Mouse (Mus musculus) heart, postnatal 10 days (tissue): ENCODE measurements at regions not wholly inside any gene's neighbourhood (a gene's known extent, or its start where the extent isn't known, plus 50 kb on each side); places are given as distances from the start of the nearest gene placed in this dataset.

Experiments
- DNase-seq, 2 experiments: peaks; one replicate each; pipeline ENCODE4 v3.0.0; 2021
- intact Hi-C: fragments of 180-260 bp; cut with DNase I; formaldehyde crosslinking; loops from one replicate; pipeline ENCODE4 v1.15.1; 2025

DNA sequence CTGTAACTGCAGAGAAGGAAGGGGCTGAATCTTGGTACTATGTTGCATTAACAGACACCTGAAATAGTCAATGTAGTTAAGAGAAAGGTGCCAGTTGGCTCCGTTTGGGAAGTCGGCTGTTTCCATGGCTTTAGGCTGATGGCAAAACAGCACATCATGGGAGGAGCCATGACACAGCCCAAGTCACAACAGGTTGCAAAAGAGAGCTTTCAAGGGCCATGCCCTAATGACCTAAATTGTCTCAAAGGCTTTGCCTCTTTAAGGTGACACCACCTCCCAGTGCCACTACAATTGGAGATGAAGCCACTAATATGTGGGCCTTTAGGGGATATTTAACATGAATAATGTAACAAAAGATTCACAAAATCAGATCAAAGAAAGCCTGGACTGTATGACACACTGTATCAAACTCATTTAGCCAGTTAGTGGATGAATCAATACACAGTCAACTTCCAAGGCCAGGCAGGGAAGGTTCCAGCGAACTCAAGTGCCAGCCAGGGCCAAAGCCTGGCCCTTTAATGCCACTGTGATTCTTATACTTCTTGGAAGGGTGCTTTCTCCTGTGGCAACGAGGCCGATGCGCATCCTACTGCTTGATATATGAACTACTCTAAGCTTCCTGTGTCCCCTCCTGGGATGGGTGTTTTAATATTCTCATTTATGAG lies 167.5 kb upstream of the Stt3b start:
- intact Hi-C loops = no loop called here
- DNase-seq = no peak

- intact Hi-C loops = no loop called here
- DNase-seq = no peak
Observed at GRCm38 (mm10) chr9:115478946-115479345, 168.7 kb upstream of the Stt3b start.

DNA sequence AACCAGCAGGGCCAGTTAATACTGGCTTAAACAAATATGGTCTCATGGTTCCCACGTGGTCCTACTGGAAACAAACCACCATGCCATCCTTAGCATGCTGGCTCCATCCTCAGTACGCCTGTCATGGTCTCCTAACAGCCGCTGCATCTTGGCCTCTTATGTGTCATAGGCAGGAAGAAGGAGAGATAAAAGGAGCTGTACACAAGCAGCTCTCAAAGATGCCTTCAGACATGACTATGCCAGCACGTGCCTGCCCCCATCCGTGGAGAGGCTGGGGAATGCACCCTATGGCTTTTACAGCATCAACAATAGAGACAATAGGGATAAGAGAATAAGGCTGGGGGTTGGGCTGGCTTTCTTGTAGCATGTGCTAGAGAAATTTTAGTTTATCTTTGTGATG lies 171.0 kb upstream of the Stt3b start:
- DNase-seq = no peak
- intact Hi-C loops = no loop called here

DNA sequence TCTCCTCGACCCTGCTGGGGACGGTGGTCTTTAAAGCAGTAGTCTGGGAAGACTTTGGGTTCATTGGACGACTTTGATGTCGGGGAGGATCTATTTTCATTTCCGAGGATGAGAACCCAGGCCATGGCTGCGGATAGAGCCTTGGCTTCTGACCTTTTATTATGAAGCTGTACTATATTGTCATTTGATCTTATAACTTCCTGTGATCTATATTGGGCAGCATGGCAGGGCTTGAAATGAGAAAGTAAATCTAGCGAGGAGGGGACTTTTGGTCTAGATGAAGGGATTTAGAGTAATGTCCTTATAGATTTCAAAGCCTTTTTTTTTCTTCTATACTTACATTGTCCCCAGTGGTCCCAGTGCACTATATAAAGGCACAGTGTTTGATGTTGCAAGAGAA lies 172.8 kb upstream of the Stt3b start:
- intact Hi-C loops = no loop called here
- no peak for DNase-seq

GRCm38 (mm10) chr9:115483721-115484120 lies 173.5 kb upstream of the Stt3b start:
- intact Hi-C loops = no loop called here
- no peak for DNase-seq

GRCm38 (mm10) chr9:115484408-115484807 lies 174.2 kb upstream of the Stt3b start:
- intact Hi-C loops = no loop called here
- DNase-seq = no peak

- intact Hi-C loops = no loop called here
Observed at GRCm38 (mm10) chr9:115485219-115485618, 175.0 kb upstream of the Stt3b start.

DNA sequence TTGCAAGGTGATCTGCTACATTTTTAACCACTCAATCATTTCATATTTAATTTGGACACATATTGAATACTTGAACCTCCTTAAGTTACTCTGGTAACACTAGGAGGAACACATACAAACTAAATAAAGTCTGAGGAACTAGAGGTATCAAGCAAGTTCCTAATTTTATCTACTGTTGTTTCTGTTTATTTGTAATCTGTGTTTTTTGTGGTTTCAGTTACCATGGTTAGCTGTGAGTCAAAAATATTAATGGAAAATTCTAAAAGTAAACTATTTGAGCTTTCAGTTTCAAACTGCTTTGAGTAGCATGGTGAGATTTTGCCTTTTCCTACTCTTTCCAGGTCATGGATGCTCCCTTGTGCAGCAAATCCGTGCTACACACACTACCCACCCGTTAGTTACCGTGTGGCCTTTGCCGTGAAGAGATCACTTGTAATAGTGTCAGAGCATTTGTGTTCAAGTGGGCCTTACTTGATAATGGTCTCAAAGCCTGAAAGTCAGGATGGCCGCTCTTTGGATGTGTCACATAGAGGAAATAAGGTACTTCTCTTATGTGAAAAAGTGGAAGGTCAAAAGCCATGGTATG lies 177.0 kb upstream of the Stt3b start:
- intact Hi-C loops = no loop called here
- DNase-seq = no peak

More at GRCm38 (mm10) chr9:115485219-115485618, 175.0 kb upstream of the Stt3b start:
- no peak for DNase-seq

DNA sequence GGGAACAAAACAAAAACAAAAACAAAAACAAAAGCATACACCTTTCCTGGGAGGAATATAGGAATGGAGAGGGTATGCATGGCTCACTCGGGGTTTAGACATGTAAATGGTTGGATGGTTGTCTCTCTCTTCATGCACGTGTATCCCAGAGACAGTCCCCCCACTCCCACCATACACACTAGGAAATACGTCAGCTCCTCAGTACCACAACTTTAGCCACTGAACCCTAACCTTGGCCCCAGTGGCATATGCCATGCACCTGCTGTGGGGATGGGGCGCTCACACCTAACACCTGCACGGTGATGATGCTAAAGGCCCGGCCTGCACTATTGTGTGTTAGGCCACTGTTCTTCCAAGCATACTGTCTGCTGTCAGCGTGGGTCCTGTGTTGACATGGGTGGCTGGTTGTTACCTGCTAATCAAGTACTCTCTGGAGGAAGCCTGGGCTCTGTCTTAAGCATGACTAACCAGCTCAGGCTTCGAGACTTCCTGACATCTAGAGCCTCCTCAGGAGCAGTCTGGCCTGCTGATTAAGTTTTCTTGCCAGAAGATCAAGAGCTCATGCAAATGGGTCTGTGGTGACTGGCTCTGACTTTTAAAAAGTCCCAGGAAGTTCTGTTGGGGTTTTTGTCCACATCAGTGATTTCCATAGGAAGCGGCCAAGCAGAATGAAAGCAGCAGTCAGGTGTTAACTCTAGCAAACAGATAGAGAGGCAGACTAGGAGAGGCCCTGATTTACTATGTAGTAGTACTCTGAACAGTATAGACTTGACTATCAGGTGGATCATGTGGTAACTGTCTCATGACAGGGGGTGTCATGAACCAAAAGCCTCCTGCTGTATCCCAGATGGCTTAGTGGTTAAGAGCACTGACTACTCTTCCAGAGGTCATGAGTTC lies 178.9 kb upstream of the Stt3b start:
- intact Hi-C loops = no loop called here
- no peak for DNase-seq

- intact Hi-C loops = no loop called here
- DNase-seq = no peak
Observed at GRCm38 (mm10) chr9:115492431-115493171, 182.4 kb upstream of the Stt3b start.

DNA sequence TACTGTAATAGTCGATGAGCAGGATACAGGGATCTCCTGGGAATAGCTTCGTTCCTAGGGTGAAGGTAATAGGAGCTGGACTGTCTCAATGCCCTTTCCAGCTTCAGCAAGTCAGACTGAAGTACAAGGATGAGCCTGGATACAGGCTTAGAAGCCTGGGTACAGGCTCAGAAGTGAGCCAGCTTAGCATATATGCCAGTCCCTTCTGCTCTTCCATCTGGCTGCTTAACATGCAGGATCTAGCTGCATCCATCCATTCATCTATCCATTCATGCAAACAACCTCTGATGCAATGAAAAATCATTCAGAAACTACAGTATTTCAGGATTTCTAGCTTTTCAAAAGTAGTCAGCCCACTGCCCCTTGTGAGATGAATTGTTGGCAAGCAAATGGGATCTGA lies 183.5 kb upstream of the Stt3b start:
- DNase-seq = no peak
- intact Hi-C loops = no loop called here

GRCm38 (mm10) chr9:115499536-115499935 lies 189.3 kb upstream of the Stt3b start:
- intact Hi-C loops = no loop called here
- no peak for DNase-seq

DNA sequence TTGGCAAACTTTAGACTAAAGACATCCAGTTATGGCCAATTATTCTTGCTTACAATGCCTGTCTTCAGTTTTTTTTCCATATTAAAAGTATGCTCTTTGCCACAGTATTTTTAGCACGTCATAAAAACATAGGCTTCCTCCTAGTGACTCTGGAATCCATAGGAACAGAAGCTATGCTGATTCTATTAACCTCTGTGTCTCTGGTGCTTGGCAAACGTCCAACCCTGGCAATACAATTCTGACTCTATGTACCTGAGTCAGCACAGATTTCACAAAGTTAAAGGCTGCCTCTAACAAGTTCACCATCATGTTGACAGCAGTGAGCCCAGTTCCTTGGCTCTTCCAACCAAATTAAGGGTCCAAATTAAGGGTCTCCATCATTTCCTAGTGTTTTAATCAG lies 194.6 kb upstream of the Stt3b start:
- intact Hi-C loops = no loop called here
- no peak for DNase-seq

- no peak for DNase-seq
- intact Hi-C loops = no loop called here
Observed at GRCm38 (mm10) chr9:115507131-115507689, 197.0 kb upstream of the Stt3b start.

DNA sequence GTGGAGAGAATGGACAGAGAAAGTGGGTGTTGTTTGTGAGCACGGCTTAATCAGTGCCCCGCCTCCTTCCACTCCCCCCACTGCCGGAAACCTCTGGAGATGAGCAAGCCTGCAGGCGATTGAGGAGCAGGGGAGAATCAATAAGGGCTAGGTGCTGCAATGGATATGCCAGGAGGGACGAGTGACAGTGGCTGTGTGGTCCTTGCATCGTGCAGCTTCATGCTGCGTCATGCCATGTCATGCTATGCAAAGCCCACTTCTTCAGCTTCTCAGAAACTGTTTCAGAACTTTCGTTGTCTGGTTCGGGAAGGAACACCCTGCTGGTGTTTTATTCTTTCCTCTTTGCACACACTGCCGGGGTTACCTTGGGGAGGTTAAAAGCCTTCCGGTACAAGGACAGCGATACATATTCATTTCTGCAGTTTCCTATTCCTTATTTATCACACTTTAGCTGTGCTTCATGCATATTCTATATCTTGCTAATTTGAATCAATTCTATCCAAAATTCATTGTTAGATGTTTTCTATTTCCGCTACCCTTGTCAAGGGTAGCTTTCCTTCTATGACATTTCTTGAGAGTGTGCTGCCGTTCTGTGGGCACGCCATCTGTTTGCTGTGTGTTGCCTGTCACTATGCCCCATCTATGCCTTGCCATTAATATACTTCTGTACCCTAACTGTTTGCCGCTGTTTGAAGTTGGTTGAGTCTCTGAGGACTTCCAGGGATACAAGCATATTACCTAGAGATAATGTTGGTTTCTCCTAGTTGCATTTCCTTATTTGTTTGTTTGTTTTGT lies 202.8 kb upstream of the Stt3b start:
- no peak for DNase-seq
- intact Hi-C loops = no loop called here

DNA sequence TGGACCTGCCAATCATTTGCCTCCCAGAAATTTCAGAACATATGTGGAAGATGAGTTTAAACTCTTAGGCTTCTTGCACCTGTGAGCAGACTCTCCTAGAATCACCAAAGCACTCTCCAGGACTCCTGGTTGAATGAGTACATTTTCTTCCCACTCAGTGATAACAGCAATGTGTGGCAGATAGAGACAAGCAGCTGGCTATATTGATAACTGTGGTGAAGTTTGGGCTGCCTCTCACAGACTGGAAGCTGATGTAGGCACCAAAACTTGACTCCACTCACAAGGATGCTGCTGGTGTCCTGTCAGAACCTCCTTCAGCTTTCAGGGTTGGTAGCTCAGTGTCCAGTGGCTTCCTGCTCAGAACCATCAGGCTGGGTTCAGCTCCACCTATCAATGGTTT lies 207.7 kb upstream of the Stt3b start:
- intact Hi-C loops = no loop called here

GRCm38 (mm10) chr9:115524161-115524560 lies 213.9 kb upstream of the Stt3b start:
- DNase-seq = no peak
- intact Hi-C loops = no loop called here

More for the DNA sequence above, 207.7 kb upstream of the Stt3b start:
- DNase-seq = no peak

DNA sequence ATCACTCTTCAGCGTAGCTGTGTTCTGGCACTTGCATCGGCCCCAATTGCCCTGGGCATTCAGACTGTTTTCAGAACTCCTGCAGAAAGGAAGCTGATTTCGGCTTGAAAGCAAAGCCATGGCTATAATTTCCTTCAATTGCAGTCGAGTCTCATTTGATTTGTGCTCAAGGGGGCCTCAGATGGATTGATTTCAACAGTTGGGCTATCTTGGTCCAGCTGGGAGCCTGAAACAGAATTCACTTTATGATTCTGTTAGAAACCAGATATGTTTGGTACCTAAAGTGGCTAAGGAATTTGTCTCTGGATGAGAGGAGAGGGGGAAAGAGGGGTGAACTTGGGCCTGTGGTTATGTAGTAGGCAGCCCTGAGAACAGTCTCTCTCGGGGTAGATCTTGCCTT lies 214.4 kb upstream of the Stt3b start:
- intact Hi-C loops = no loop called here
- DNase-seq = no peak

DNA sequence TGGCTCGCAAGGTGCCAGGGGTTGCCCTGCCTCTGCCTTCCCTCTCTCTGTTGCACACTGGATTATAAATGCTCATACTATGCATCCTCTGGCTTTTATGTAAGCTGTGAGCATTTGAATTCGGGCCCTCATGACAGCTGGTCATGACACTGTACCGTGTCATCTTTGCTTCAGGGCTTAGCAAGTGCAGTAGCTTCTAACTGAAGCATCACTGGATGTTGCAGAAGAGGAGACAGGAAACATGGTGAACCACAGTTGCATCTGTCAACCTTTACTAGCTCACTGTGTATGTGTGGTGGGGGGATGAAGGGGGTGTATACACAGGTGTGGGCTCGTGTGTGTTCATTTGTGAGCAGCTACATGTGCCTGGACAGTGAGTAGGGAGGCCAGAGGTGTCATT lies 216.1 kb upstream of the Stt3b start:
- intact Hi-C loops = no loop called here
- DNase-seq = no peak

- no peak for DNase-seq
- intact Hi-C loops = no loop called here
Observed at GRCm38 (mm10) chr9:115526981-115527380, 216.8 kb upstream of the Stt3b start.
